Mouse (Mus musculus): ENCODE results near the gene Slx1b. TPM values are rescaled to one million over a fixed set of nuclear protein-coding genes. Genes with fewer than 3 reads are reported as not detected.

Gene Slx1b
- polyA plus RNA-seq, 1 experiment from 2014 or later = 14.8 TPM

GRCm38 (mm10) chr7:126681221-126681620 lies 14.4 kb downstream of the Slx1b start:
- Histone ChIP-seq H3K36me3 (peaks cover 16% of the 10 kb centered on the region), H3K4me3 (no peak overlapping the region), H3K9me3 (replicated peaks) (no peaks in the 10 kb centered on the region), H3K27ac (no peak overlapping the region), H3K27me3 (ENCODE audit: low read depth, poor library complexity, severe bottlenecking) (no peaks in the 10 kb centered on the region), H3K4me1 (no peaks in the 10 kb centered on the region)
- WGBS = 97% methylated on average over 5 of the region's 5 CpGs
- no peak for DNase-seq (ENCODE audit: low spot score)

GRCm38 (mm10) chr7:126679683-126680082 lies 15.9 kb downstream of the Slx1b start:
- H3K9me3 ChIP-seq (replicated peaks) = no peaks in the 10 kb centered on the region
- WGBS = 95% methylated on average over 5 of the region's 5 CpGs
- H3K27me3 ChIP-seq (ENCODE audit: low read depth, poor library complexity, severe bottlenecking) = no peaks in the 10 kb centered on the region
- H3K4me1 ChIP-seq = no peaks in the 10 kb centered on the region
- DNase-seq (ENCODE audit: low spot score) = no peak
- H3K4me3 ChIP-seq = no peak overlapping the region
- peaks cover 28% of the 10 kb centered on the region for H3K36me3 ChIP-seq
- H3K27ac ChIP-seq = no peak overlapping the region

- no peaks in the 10 kb centered on the region for H3K4me1 ChIP-seq
- WGBS = 80% methylated on average over 8 of the region's 8 CpGs
- H3K27ac ChIP-seq = no peak overlapping the region
- DNase-seq (ENCODE audit: low spot score) = no peak
- no peaks in the 10 kb centered on the region for H3K27me3 ChIP-seq (ENCODE audit: low read depth, poor library complexity, severe bottlenecking)
- H3K4me3 ChIP-seq = no peak overlapping the region
- no peaks in the 10 kb centered on the region for H3K9me3 ChIP-seq (replicated peaks)
- H3K36me3 ChIP-seq = peaks cover 34% of the 10 kb centered on the region
Observed at GRCm38 (mm10) chr7:126678545-126679341, 16.8 kb downstream of the Slx1b start.

DNA sequence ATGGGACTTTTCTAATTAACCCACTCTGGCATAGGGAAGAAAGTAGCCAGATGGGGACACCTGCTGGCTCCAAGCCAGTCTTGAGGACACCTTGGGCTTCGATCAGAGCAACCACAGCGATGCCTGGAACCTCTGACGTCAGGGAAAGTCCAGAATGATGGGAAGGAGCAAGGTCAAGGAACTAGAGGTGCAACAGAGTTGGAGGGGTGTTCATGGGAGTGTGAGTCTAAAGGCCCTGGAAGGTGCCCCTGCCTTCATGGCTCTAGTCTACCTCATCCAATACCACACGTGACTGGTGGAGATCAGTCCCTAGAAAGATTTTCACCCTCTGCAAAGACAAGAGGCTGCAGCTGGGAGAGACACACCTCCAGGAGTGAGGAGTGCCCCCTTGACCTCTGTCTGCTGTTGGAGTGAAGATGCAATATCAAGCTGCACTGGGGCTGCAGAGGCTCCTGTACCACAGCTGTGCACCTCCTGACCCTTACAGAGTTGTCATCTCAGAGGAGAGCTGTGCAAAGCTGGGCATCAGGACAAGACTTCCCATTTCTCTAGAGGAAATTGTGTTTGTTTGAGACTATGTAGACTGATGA lies 18.9 kb downstream of the Slx1b start:
- WGBS = 85% methylated on average over 4 of the region's 4 CpGs
- no peaks in the 10 kb centered on the region for H3K4me1 ChIP-seq
- DNase-seq (ENCODE audit: low spot score) = no peak
- peaks cover 53% of the 10 kb centered on the region for H3K36me3 ChIP-seq
- no peak overlapping the region for H3K4me3 ChIP-seq
- H3K9me3 ChIP-seq (replicated peaks) = no peaks in the 10 kb centered on the region
- no peaks in the 10 kb centered on the region for H3K27me3 ChIP-seq (ENCODE audit: low read depth, poor library complexity, severe bottlenecking)
- no peak overlapping the region for H3K27ac ChIP-seq

DNA sequence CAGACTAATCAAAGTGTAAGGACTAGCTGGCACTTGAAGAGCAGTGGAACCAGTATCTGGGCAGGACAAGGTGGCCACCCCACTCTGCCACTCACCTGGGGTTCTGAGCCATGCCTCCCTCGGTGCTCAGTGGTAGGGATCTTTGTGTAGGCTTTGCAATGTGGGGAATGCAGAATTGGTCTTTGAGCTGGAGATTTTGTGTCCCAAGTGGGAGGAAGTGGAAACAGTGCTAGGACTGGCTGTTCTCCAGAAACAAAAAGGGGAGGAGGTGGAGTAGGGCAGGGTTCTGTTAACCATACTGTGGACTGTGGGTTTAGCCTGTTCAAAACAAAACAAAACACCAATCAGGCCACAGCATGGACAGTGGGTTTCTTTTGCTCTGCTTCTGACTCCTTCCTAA lies 19.4 kb downstream of the Slx1b start, which contains the start of gene Sult1a1:
Gene Sult1a1 (minus strand): TSS at position 226 of the 400 bp plus-strand sequence.
- no peak within 1 kb of the TSS for H3K4me3 ChIP-seq
- H3K36me3 ChIP-seq = peaks cover 58% of the 10 kb centered on the region
- no peak within 1 kb of the TSS for H3K27ac ChIP-seq
- 83% methylated on average over 1 of the region's 1 CpGs for WGBS
- no peak for DNase-seq (ENCODE audit: low spot score)
- H3K4me1 ChIP-seq = no peaks in the 10 kb centered on the region
- H3K27me3 ChIP-seq (ENCODE audit: low read depth, poor library complexity, severe bottlenecking) = no peaks in the 10 kb centered on the region
- H3K9me3 ChIP-seq (replicated peaks) = no peaks in the 10 kb centered on the region

GRCm38 (mm10) chr7:126675104-126675503 lies 20.5 kb downstream of the Slx1b start:
- no peak for DNase-seq (ENCODE audit: low spot score)
- WGBS = 91% methylated on average over 8 of the region's 8 CpGs
- Histone ChIP-seq H3K9me3 (replicated peaks) (no peaks in the 10 kb centered on the region), H3K4me1 (no peaks in the 10 kb centered on the region), H3K4me3 (no peak overlapping the region), H3K27me3 (ENCODE audit: low read depth, poor library complexity, severe bottlenecking) (no peaks in the 10 kb centered on the region), H3K36me3 (peaks cover 69% of the 10 kb centered on the region), H3K27ac (no peak overlapping the region)

- DNase-seq (ENCODE audit: low spot score) = no peak
- Histone ChIP-seq H3K36me3 (peaks cover 84% of the 10 kb centered on the region), H3K4me3 (no peak overlapping the region), H3K27ac (no peak overlapping the region), H3K9me3 (replicated peaks) (no peaks in the 10 kb centered on the region), H3K4me1 (no peaks in the 10 kb centered on the region), H3K27me3 (ENCODE audit: low read depth, poor library complexity, severe bottlenecking) (no peaks in the 10 kb centered on the region)
- whole genome bisulfite sequencing = 97% methylated on average over 9 of the region's 9 CpGs
Observed at GRCm38 (mm10) chr7:126672111-126672510, 23.5 kb downstream of the Slx1b start.

GRCm38 (mm10) chr7:126670152-126670551 lies 25.4 kb downstream of the Slx1b start:
- H3K27ac ChIP-seq = no peak overlapping the region
- 97% methylated on average over 3 of the region's 3 CpGs for WGBS
- no peaks in the 10 kb centered on the region for H3K4me1 ChIP-seq
- DNase-seq (ENCODE audit: low spot score) = no peak
- H3K9me3 ChIP-seq (replicated peaks) = no peaks in the 10 kb centered on the region
- H3K36me3 ChIP-seq = peaks cover 88% of the 10 kb centered on the region
- H3K4me3 ChIP-seq = no peak overlapping the region
- H3K27me3 ChIP-seq (ENCODE audit: low read depth, poor library complexity, severe bottlenecking) = no peaks in the 10 kb centered on the region

- Histone ChIP-seq H3K27ac (no peak overlapping the region), H3K4me1 (no peaks in the 10 kb centered on the region), H3K9me3 (replicated peaks) (no peaks in the 10 kb centered on the region), H3K27me3 (ENCODE audit: low read depth, poor library complexity, severe bottlenecking) (no peaks in the 10 kb centered on the region), H3K4me3 (no peak overlapping the region), H3K36me3 (peaks cover 90% of the 10 kb centered on the region)
- no peak for DNase-seq (ENCODE audit: low spot score)
- 84% methylated on average over 5 of the region's 5 CpGs for WGBS
Observed at GRCm38 (mm10) chr7:126668452-126668851, 27.1 kb downstream of the Slx1b start.

GRCm38 (mm10) chr7:126667495-126668090 lies 28.0 kb downstream of the Slx1b start:
- WGBS = 88% methylated on average over 9 of the region's 9 CpGs
- H3K36me3 ChIP-seq = peaks cover 90% of the 10 kb centered on the region
- H3K27me3 ChIP-seq (ENCODE audit: low read depth, poor library complexity, severe bottlenecking) = no peaks in the 10 kb centered on the region
- H3K4me1 ChIP-seq = no peaks in the 10 kb centered on the region
- H3K4me3 ChIP-seq = no peak overlapping the region
- DNase-seq (ENCODE audit: low spot score) = no peak
- H3K27ac ChIP-seq = no peak overlapping the region
- no peaks in the 10 kb centered on the region for H3K9me3 ChIP-seq (replicated peaks)

DNA sequence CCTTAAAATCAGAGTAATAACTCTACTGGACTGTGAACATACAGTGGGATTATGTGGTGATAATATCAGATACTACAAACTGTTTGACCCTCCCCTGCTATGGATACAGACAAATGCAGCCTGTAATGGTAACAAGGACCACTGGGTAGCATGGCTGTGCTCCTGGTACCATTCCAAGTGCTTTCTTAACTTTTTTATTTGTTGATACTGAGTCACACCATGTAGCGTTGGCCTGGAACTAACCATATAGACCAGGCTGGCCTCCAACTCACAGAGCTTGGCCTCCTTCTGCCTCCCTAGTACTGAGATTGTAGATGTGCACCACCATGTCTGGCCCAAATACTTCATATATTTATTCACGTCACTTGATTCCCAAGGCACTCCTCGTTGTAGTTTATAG lies 30.3 kb downstream of the Slx1b start:
- no peak overlapping the region for H3K27ac ChIP-seq
- peaks cover 78% of the 10 kb centered on the region for H3K36me3 ChIP-seq
- no peak for DNase-seq (ENCODE audit: low spot score)
- 93% methylated on average over 3 of the region's 3 CpGs for WGBS
- no peak overlapping the region for H3K4me3 ChIP-seq
- no peaks in the 10 kb centered on the region for H3K9me3 ChIP-seq (replicated peaks)
- no peaks in the 10 kb centered on the region for H3K4me1 ChIP-seq
- no peaks in the 10 kb centered on the region for H3K27me3 ChIP-seq (ENCODE audit: low read depth, poor library complexity, severe bottlenecking)

- Histone ChIP-seq H3K36me3 (peaks cover 69% of the 10 kb centered on the region), H3K4me3 (no peak overlapping the region), H3K9me3 (replicated peaks) (no peaks in the 10 kb centered on the region), H3K27me3 (ENCODE audit: low read depth, poor library complexity, severe bottlenecking) (no peaks in the 10 kb centered on the region), H3K4me1 (no peaks in the 10 kb centered on the region), H3K27ac (no peak overlapping the region)
- WGBS = 82% methylated on average over 8 of the region's 8 CpGs
- DNase-seq (ENCODE audit: low spot score) = no peak
Observed at GRCm38 (mm10) chr7:126663646-126664045, 31.9 kb downstream of the Slx1b start.

DNA sequence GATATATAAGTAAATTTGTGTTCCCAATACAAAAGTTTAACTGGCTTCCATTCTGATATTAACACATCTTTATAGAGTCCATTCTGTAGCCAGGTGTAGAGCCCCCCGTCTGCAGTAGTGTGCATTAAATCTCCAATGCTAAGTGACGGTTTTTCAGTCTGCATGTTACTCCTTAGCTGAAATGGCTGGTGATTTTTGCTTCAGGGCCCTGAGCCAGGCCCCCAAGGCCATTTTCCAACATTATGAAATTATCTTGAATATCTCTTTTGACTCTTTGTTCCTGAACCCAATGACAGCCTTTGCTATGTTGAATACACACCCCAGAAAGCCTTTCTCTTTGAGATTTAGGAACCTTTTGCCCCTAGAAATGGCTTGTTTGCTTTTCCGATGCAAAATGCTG lies 35.8 kb downstream of the Slx1b start:
- Histone ChIP-seq H3K27ac (no peak overlapping the region), H3K36me3 (peaks cover 33% of the 10 kb centered on the region), H3K4me1 (no peaks in the 10 kb centered on the region), H3K4me3 (no peak overlapping the region), H3K9me3 (replicated peaks) (no peaks in the 10 kb centered on the region), H3K27me3 (ENCODE audit: low read depth, poor library complexity, severe bottlenecking) (no peaks in the 10 kb centered on the region)
- no peak for DNase-seq (ENCODE audit: low spot score)
- 87% methylated on average over 3 of the region's 3 CpGs for WGBS
